Mouse (Mus musculus) T-helper 17 cell (primary cell): ENCODE measurements around the gene Calm4.
"Not testable (repeated sequence)": the region's sequence is repeated elsewhere in the genome, so short reads cannot be mapped to it uniquely, and the experiment has no call there.

Experiments
- in situ Hi-C, 2 experiments: fragments of 300-600 bp; cut with MboI, MseI; formaldehyde crosslinking; loops; 1 replicate in 1 of 2; 2 replicates in 1 of 2; pipeline ENCODE4 v1.15.1; 2025; ENCODE audit warnings: high pct_unique_total_duplicates in 2 of 2

The Calm4 gene

GRCm38 (mm10) chr13:3837312-3837807 lies at the start of gene Calm4:
TSS of gene Calm4 (plus strand) at chr13:3837757.
- in situ Hi-C loops = not testable (repeated sequence)

- in situ Hi-C loops = no loop called here
Observed at GRCm38 (mm10) chr13:3788588-3788987, 49.0 kb upstream of the Calm4 start.

- in situ Hi-C loops = no loop called here
Observed at GRCm38 (mm10) chr13:3789531-3789930, 48.0 kb upstream of the Calm4 start.

- in situ Hi-C loops = no loop called here
Observed at GRCm38 (mm10) chr13:3796649-3797048, 40.9 kb upstream of the Calm4 start.

- in situ Hi-C loops = no loop called here
Observed at GRCm38 (mm10) chr13:3798751-3799150, 38.8 kb upstream of the Calm4 start.

GRCm38 (mm10) chr13:3799386-3799785 lies 38.2 kb upstream of the Calm4 start:
- in situ Hi-C loops = no loop called here

GRCm38 (mm10) chr13:3804186-3804585 lies 33.4 kb upstream of the Calm4 start, which contains the start of gene Calml3:
TSS of gene Calml3 (minus strand) at chr13:3804316.
- in situ Hi-C loops = no loop called here

GRCm38 (mm10) chr13:3805132-3805531 lies 32.4 kb upstream of the Calm4 start:
- in situ Hi-C loops = no loop called here

GRCm38 (mm10) chr13:3805638-3806037 lies 31.9 kb upstream of the Calm4 start:
- in situ Hi-C loops = no loop called here

- in situ Hi-C loops = no loop called here
Observed at GRCm38 (mm10) chr13:3807131-3807827, 30.3 kb upstream of the Calm4 start.

- in situ Hi-C loops = no loop called here
Observed at GRCm38 (mm10) chr13:3818012-3818739, 19.4 kb upstream of the Calm4 start.

GRCm38 (mm10) chr13:3818740-3819076 lies 18.8 kb upstream of the Calm4 start:
- in situ Hi-C loops = no loop called here

- in situ Hi-C loops = no loop called here
Observed at GRCm38 (mm10) chr13:3822105-3822504, 15.5 kb upstream of the Calm4 start.

- in situ Hi-C loops = no loop called here
Observed at GRCm38 (mm10) chr13:3825726-3826125, 11.8 kb upstream of the Calm4 start.

GRCm38 (mm10) chr13:3831546-3831945 lies 6.0 kb upstream of the Calm4 start:
- in situ Hi-C loops = no loop called here

- in situ Hi-C loops = no loop called here
Observed at GRCm38 (mm10) chr13:3831994-3832393, 5.6 kb upstream of the Calm4 start.

GRCm38 (mm10) chr13:3832450-3832849 lies 5.1 kb upstream of the Calm4 start:
- in situ Hi-C loops = no loop called here

- in situ Hi-C loops = not testable (repeated sequence)
Observed at GRCm38 (mm10) chr13:3833644-3834043, 3.9 kb upstream of the Calm4 start.

- in situ Hi-C loops = loop anchor here in 1 of 2 experiments (10.0 kb wide), 1 partner anchor 1294 kb away; no protein-coding TSS in a partner anchor
Observed at GRCm38 (mm10) chr13:3840662-3841061, 3.1 kb downstream of the Calm4 start.

- in situ Hi-C loops = no loop called here
Observed at GRCm38 (mm10) chr13:3850330-3850729, 12.8 kb downstream of the Calm4 start.

- in situ Hi-C loops = not testable (repeated sequence)
Observed at GRCm38 (mm10) chr13:3853648-3854333, 16.2 kb downstream of the Calm4 start, which contains the start of gene Calm5. TSS of gene Calm5 (plus strand) at chr13:3854173.

GRCm38 (mm10) chr13:3854856-3855255 lies 17.3 kb downstream of the Calm4 start:
- in situ Hi-C loops = no loop called here
